Mouse (Mus musculus): ENCODE data around the gene A430078G23Rik. TPM values are rescaled to one million over a fixed set of nuclear protein-coding genes. Genes with fewer than 3 reads are reported as not detected.

Gene A430078G23Rik
- total RNA-seq, 2 experiments from 2014 or later = 0.30 to 0.53 TPM

DNA sequence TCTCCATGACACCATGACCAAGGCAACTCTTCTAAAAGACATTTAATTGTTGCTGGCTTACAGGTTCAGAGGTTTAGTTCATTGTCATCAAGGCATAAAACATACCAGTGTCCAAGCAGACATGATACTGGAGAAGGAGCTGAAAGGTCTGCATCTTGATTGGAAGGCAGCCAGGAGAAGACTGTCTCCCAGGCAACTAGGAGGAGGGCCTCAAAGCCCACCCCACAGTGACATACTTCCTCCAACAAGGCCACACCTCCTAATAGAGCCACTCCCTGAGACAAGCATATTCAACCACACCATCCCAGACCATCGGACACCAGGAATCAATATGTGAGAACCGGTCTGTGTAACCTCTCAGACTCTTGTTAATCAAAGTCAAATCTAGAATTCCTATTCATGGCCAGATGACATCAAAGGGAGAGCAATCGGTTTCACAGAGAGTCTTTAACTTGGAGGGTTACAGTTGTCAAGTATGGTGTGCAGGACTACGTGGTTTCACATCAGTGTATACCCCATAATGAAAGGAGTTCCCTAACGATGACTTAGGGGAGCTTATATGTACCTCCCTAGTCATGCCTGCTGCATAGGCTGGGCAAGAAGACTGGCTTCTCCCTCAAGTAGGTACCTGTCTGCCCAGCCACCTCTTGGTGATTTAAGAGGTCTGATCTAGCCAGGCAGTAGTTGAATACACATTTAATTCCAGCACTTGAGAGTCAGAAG, 6.4 kb upstream of the A430078G23Rik start:
- intact Hi-C loops (cut with DNase I) = no loop called here
- no peak for DNase-seq

DNA sequence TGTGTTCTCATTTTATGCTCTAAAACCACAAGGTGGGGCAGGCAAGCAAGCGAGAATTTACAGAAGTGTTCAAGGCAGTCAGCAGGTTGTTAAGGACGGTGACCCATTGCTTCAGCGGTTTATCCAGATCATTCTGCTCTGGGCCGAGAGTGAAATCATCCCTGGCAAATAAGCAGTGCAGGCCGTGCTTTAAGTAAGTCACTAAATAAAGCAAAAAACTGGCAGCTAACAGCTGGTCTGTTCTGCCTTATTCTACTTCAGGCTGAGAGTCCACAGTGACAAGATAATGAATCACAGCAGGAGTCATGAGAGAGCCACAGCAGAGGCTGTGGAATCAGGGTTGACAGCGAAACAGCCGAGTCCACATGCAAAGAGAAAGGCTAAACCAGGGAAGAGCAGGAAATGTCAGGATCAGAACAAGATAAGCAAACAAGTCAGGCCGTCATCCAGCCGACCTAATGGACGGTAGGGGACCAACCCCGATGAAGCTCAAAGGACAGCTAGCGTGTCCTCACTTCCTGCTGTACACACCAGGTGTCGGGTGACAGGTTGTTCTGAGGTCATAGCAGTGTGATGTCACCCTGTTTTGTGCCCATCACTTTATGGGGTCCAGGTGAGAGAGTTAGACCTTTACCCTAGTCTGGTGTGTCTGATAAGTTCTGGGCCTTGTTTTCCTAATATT, 4.9 kb upstream of the A430078G23Rik start:
- intact Hi-C loops (cut with DNase I) = no loop called here
- DNase-seq = no peak

DNA sequence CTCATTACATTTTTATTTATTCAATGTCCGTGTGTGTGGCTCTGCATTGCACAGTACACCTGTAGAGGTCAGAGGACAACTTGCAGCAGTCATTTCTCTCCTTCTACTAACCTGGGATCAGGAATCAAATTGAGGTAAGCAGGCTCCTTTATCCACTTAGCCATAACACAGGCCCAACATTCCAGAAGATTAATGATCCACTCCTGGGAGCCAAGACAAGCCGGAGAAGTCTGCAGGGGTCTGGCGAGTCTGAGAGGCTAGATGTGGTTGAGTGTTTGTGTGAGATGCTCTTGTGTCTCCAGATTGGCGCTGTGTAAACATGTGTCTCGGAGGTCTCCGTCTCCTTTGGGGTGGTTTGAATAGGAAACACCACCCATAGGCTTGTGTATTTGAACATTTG, 2.5 kb upstream of the A430078G23Rik start:
- DNase-seq = no peak
- intact Hi-C loops (cut with DNase I) = loop anchor here (10.0 kb wide), 2 partner anchors 104 to 324 kb away; partner anchors contain the start of genes Fcor and Trappc5

DNA sequence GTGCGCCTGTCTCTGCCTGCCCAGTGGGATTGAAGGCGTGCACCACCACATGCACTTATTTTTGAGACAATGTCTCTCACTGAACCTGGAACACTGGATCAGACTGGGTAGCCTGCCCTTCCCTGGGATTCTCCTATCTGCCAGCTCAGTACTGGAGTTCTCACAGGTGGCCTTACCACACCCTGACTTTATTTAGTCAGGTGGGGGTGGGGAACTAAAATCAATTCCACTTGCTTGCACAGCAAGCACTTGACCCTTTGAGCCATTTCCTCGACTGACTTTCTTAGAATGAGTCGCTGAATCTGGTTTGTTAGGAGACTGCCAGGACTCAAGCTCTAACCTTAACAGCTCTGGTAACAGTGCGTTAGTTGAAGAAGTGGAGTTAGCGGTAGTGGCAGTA, 500 bp upstream of the A430078G23Rik start:
- intact Hi-C loops (cut with DNase I) = loop anchor here (10.0 kb wide), 2 partner anchors 102 to 322 kb away; partner anchors contain the start of genes Fcor and Trappc5
- DNase-seq = no peak

DNA sequence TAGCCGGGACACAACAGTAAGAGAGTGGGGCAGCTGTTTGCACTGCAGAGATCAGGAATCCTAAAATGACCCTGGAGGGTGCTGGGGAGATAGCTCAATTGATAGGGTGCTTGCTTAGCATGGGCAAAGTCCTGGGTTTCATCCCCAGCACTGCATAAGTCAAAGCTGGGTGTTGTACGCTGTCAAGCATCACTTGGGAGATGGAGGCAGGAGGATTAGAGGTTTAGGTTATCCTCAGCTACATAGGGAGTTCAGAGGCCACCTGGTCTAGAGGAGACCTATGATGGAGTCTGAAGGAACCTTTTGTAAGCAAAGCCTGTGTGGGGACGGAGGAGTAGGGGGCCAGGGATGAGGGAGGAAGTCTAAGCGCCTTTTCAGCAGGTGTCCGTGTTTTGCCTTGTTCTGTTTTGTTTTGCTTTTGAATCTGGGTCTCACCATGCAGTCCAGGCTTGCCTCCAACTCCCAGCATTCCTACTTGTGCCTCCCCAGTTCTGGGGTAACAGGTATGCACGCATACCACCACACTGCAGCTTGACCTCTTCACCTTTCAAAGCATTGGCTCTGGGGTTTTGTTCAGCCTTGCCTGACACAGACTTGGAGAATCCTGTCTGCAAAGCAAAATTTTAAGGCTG, 712 bp downstream of the A430078G23Rik start:
- DNase-seq = no peak
- intact Hi-C loops (cut with DNase I) = loop anchor here (10.0 kb wide), 2 partner anchors 101 to 321 kb away; partner anchors contain the start of genes Fcor and Trappc5

DNA sequence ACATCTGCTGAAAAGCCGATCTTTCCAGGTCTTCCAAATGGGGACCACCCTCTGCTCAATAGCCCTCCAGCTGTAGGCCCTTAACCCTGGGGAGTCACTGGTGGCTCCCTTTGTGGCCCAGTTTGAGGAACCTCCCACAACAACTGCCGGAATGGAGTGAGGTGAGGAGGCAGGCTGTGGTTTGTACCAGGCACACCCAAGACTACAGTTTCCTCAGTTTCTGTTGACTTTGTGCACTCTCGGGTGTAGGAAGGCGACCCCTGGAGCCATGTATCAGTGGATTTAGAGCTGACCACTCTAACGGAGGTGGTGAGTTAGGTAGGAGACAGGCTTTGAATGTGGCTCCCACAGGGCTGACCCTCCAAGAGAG, 1.2 kb downstream of the A430078G23Rik start:
- DNase-seq = no peak
- intact Hi-C loops (cut with DNase I) = loop anchor here (10.0 kb wide), 2 partner anchors 100 to 320 kb away; partner anchors contain the start of genes Fcor and Trappc5

DNA sequence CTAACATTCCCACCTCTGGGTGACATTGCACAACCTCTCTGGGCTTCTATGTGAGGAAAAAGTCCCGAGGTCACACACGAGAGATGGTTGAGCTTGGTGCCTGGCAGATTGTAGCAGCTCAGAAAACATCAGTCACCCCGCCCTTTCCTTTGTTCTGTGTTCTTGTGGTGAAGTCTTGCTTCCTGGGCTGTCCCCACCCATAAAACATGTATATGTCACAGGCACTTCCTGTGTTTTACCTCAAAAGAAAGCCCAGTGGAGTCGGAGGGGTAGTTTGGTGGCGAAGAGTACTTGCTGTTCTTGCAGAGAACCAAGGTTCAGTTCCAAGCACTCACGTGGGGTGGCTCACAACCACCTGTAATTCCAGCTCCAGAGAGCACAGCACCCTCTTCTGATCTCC, 2.4 kb downstream of the A430078G23Rik start:
- intact Hi-C loops (cut with DNase I) = loop anchor here (10.0 kb wide), 2 partner anchors 99 to 319 kb away; partner anchors contain the start of genes Fcor and Trappc5
- DNase-seq = no peak

DNA sequence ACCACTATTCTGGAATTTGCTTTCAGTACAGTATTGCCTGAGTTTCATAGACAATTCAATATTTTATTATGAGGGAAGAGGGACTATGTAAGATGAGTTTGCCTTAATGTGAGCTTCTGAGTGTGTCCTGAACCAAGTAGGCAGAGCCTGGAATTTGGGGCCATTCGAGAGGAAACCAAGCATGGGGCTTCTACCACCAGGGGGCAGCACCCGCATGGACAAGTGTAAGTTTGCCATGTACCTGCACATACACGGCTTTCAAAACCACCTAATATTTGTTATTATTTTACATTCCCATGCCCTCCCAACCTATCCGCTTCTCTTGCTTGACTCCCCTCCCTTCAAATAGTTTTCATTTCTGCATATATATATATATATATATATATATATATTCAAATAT, 4.8 kb downstream of the A430078G23Rik start:
- intact Hi-C loops (cut with DNase I) = loop anchor here (10.0 kb wide), 2 partner anchors 97 to 317 kb away; partner anchors contain the start of genes Fcor and Trappc5
- DNase-seq = peak; percentile 82 to 92

DNA sequence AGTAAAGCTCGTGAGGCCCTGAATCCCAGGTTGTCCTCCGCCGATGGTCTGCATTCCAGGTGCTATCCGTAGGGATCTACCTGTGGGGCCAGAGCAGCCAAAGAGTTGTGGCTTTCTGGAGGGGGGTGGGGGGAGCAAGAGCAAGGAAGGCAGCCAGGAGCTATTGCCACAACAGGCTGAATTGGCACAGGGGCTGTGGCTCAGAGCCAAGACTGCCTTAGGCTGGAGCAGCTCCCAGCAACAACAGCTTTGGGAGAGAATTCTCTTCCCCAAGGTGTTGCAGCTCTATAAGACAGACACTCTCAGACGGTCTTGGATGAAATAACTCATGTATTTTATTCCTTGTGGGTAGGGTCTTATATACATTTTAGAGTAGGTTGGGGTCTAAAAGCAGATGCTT, 13.9 kb downstream of the A430078G23Rik start:
- DNase-seq = no peak
- intact Hi-C loops (cut with DNase I) = no loop called here

DNA sequence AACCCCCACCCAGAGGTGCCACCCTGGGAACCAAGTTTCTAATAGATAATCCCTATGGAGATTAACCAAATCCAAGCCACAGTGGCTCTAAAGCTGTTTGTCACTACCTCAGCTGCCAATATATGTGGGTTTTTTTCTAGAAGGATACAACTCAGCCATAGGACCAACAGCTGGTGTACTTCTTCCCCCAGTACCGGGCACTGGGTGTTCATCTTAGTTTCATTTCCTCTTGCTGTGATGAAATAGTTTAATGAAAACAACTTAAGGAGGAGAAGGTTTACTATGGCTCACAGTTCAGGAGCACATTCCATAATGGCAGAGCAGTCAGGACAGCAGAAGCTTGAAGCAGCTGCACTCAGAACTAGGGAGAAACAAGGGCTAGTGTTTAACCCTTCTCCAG, 14.9 kb downstream of the A430078G23Rik start:
- intact Hi-C loops (cut with DNase I) = no loop called here
- no peak for DNase-seq

DNA sequence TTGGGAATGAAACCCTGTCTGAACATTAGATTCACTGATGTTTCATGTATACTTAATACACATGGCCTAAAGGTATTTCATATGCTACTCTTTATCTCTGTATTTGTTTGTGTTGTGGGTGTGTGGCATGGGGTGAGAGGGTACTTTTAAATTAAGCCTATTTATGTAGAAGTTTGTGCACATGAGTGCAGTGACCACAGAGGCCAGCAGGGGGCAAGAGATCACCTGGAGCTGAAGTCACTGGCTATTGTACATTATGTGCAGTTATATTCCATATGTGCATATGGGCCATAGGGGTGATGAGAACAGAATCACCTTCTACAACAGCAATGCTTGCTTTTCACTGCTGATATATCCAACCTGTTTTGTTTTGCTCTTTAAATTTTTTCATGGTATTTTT, 22.5 kb downstream of the A430078G23Rik start:
- DNase-seq = no peak
- intact Hi-C loops (cut with DNase I) = no loop called here

DNA sequence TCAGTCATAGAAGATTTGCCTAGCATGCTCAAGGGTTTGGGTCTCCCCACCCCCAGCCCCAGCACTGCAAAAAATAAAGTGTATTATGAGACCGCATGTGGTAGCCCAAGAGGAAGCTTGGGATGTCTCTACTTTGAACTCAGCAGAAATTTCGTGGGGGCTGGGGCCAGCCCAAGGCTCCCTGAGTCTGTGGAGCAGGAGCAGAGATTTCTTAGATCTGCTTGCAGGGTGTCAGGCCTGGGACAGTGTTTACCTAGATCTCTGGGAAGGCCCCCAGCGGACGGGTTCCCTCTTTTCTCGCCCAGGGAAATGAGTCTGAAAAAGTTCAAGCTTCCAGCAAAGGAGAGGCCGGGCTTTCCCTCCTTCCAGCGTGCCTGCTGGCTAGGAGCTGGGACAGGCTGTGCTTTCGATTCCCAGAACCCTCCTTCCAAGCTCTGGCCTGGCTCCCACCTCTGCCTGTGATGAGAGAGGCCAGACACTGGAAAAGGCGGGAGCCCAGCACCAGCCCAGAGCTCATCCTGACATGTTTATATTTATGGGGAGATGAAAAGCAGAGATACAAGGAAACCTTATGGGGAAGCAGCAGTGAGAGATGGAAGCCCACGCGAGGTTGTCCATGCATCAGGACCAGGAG, 23.5 kb downstream of the A430078G23Rik start:
- intact Hi-C loops (cut with DNase I) = no loop called here

DNA sequence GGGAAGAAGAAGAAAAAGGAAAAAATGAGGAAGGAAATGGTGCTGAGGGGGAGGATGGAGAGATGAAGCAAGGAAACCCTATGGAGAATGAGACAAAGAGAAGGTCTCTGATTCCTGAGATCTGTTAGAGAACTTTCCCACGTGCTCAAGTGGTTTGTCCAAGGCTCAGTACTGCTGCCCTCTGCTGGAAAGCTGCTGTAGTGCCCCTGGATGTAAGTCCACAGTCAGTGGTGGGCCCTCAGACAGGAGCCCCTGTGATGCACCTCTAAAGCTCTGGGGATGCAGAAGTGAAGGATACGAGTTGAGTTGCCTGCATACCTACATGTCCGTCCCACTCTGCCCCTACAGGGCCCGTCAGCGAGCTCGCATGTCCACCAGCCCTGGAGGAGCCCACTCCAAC, 34.1 kb downstream of the A430078G23Rik start:
- DNase-seq = peak; percentile 51 to 78
- intact Hi-C loops (cut with DNase I) = no loop called here

More for the DNA sequence above, 23.5 kb downstream of the A430078G23Rik start:
- DNase-seq = peak; percentile 35 to 53

DNA sequence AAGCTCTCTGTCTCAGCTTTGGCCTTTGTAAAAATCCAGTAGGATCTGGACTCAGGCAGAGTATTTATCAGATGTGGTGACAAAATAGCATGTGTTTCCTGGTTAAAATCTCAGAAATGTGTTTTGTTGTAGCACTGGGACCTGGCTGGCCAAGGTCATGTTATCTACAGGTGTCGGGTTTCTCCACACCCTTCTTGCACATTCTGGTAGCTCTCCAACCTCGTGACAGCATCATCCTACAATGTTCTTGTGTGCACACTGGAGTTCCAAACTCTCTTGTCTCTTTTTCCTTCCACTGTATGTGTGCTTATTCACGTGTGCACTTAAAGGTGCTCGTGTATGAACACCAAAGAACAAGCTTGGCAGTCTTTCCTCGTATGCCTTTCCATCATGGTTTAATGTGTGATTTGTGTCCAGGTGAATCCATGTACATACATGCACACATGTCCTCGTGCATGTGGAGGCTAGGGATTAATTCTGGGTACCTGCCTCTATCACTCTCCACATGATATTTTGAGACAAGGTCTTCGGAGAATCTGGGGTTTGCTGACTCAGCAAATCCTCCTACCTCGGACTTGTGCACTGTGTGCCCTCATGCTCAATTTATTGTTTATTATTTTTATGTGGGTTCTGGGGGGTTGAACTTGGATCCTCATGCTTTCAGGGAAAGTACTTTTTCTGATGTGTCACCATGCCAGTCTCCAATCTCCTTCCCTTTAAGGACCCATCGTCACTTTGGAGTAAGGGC, 35.5 kb downstream of the A430078G23Rik start:
- intact Hi-C loops (cut with DNase I) = no loop called here
- no peak for DNase-seq

DNA sequence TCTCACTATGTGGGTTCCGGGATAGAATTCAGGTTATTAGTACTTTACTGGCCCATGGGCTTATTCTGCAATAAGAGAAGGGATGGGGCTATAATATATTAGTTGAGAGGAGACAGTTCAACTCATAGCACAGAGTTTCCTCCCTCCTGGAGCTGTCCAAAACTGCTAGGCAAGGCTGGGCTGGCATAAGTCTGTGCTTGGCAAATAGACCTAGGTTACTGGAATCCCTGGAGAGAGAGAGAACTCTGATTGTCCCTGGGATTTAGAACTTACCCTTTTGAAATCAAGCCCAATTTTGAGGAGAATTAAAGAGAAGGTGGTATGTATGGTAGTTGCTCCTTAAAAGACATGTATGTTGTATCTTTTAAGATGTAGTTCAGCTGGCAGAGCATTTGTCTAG, 36.3 kb downstream of the A430078G23Rik start:
- DNase-seq = no peak
- intact Hi-C loops (cut with DNase I) = no loop called here

DNA sequence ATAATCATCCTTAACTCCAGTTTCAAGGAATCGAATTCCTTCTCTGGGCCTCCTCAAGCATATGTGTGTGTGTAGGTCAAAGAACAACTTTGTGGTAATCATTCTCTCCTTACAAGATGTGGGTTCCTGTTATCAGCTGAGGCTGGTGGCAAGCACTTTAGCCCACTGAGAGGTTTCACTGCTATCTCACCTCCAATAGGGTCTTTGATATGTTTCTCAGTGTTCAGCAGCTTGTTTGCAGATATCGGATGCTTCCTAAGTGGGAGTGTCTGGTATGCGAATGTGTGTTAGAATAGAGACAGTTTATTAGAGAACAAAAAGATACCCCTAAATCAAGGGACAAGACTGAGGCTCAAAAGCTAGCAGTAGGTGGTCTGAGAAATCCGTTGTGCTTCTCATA, 39.1 kb downstream of the A430078G23Rik start:
- intact Hi-C loops (cut with DNase I) = loop anchor here (5.0 kb wide), 1 partner anchor 35 kb away; no protein-coding TSS in a partner anchor
- no peak for DNase-seq

DNA sequence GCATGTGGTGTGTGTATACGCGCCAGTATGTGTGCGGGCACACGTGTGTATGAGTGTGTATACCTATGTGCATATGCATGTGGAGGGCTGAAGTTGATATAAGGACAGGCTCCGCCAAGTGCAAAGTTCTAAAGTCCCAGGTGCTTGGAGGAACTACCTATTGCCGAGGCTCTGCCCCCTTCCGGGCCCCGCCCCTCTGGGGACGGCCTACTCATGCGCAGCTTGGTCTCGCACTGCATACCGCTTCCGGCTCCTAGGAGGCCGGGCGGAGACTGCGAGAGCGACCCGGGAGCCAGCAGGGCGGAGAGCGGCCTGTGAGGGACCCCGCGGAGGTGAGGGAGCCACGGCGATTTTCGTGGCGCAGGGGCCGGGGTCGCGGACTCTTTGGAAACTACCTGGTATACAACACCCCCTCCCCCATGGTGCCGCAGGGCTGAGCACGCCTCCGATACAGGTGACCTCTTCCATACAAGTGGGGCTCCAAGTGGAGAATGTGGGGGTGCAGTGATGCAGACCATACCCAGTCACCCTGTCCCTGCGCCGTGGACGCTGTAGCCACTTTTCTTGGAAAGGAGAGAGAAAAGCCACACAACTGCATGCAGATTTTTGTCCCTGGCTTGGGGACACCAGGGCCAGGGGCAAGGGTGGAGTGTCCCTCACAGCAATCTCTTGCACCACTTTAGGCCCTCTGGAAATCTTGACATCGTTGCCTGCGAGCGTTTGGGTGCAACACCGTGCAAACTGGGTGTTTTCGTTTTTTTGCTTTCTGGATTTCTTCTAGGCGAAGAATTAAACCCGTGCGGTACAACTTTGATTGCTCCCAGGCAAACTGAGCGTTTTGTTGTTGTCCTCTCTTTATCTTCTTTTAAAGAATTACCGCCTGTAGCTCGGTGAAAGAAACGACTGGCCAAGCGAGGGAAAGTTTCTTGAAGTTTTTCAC, 39.8 kb downstream of the A430078G23Rik start, which contains the start of gene Arhgef18:
TSS of gene Arhgef18 (plus strand) at position 236 of the 940 bp plus-strand sequence.
- intact Hi-C loops (cut with DNase I) = loop anchor here (5.0 kb wide), 1 partner anchor 34 kb away; no protein-coding TSS in a partner anchor
- peak; percentile 88 to 89 for DNase-seq

DNA sequence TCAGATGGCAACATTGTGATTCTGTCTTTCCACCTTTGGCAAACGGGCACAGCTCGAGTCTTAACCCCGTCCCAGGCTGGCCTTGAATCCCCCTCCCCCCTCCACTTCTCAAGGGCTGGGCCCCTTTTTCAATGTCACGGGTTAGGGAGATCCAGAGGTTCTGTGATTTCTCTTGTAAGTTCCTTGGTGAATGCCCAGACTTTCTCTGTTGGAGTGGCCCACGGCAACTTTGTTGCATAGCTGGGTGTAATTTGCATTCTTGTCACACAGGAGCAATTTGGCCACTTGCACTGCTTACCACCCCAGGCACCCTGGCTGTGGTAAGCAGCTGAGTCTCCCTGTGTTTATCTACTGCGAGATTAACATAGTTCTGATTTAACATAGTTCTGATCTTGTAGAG, 41.4 kb downstream of the A430078G23Rik start:
- intact Hi-C loops (cut with DNase I) = loop anchor here (5.0 kb wide), 1 partner anchor 33 kb away; no protein-coding TSS in a partner anchor
- no peak for DNase-seq

DNA sequence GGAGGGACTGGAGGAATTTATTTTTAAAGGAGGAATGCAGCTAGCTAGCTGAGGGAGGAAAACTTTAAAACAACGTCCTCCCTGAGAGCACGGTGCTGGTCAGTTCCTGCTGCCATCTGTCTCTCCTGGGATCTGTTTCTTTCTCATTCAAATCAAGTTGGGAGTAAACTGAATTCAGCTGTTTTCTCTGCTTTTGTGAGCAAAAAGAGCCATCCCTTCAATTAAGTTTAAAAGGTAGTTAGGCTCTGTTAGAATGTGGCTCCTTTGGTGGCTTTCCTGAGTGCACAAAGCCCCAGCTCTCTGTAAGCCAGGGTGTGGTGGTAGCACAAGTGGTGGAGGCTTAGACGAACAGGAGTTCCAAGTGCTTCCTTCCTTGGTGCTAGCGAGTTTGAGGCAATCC, 42.0 kb downstream of the A430078G23Rik start:
- intact Hi-C loops (cut with DNase I) = no loop called here

More for the DNA sequence above, 42.0 kb downstream of the A430078G23Rik start:
- no peak for DNase-seq

All from heart, postnatal 36 days (tissue).